Mouse (Mus musculus): ENCODE measurements at regions not wholly inside any gene's neighbourhood (a gene's known extent, or its start where the extent isn't known, plus 50 kb on each side); places are given as distances from the start of the nearest gene placed in this dataset.

DNA sequence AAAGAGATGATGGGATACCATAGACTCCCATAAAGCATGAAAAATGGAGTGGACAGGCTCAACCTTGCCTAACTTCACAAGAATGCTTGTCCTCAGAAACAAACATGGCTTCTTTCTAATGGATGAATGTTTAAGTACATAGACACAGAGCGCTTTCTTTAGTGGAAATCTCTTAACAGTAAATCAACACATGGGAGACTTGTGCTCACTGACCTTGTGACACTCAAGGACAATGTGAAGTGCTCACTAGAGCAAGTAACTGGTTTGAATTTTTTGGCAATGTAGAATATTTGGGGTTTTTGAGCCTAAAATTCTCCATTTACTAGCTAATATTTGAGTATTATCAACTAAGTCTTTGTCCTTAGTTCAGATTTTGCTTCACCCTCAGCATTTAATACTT is 88.0 kb downstream of the Tent5c start:
- no peak for DNase-seq (ENCODE audit: low read depth, low spot score)

DNA sequence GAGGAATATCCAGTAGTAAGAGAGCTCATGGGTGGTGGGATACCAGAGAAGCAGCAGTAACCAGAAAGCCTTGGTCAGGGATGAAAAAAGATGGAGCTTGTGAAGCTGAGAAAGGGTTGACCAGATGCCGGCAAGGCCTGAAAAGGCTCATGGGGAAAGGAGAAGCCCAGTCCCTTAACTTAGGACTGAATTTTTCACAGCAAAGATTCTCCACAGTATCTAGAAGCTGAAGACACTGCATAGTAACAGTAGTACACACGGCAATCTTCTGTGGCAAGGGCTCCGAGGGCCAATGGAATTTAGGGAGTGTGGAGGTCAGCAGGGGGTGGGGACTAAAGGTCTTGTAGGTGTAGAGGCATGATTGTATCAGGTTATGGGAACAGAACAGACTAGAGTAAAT is 91.6 kb downstream of the Tent5c start:
- no peak for DNase-seq (ENCODE audit: low read depth, low spot score)

DNA sequence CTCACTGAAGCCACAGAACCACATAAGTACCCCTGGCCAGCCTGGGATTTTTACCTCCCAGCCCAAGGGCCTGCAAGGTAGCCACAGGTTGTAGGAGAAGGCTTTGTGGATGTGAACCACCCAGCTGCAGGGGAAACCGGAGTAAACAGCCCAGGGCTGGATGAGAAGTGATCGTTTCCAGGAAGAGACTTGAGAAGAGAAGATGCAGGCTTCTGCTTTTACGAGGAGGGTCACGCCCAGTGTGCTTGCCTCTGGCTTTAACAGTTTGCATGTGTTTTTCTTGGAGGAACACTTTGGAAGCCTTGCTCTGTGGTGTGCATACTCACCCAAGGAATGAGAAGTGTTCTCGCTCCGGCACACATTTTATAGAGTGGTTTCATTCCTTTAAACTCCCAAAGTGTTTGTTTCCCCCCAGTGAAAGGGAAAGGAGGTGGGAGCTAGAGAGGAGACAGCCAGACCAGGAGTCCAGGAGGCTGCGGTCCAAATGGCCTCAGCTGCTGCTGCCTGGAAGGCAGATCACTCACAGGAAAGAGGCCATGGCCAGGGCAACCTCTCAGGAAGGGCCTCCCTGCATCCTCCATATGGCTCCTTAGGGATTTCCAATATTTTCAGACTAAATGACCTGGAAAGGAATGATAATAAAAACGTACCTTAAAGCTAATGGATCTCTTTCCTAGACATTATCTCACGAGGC is 94.1 kb downstream of the Tent5c start:
- DNase-seq (ENCODE audit: low read depth, low spot score) = no peak

DNA sequence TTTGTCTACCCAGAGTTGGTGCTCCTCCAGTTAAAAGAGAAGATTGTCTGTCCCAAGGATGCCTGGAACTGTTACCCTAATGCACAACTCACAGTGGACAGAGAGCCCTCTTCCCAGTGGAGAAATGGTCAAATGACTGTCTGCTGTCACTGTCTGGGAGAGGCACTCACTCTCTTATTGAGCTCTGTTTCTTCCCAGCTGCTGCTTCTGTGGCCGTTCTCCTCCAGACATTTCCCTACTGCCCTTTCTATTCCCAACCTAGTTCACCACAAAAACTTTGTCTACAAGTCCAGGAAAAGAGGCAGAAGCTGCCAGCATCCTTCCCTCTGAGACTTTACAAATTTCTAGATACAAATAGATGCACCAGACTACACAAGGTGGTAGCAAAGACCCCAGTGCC is 95.2 kb downstream of the Tent5c start:
- no peak for DNase-seq (ENCODE audit: low read depth, low spot score)

DNA sequence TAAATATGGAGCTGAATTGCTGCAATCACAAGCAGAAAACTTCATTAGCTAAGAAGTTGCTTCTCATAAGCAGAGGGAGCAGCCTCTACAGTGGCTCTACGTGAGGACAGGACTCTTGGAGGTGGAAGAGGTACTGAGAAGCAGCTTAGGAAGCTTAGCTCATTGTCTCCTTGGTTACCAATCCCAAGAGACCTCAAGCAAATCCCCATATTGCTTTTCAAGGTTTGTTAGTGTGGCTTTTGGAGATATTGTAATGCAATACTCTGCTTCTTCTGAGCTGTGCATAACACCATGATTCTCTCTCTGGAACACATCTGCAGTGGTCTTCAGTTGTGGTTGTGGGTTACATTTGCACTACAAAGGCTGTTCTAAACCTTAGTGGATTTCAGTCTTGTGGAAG is 106.9 kb downstream of the Tent5c start:
- DNase-seq (ENCODE audit: low read depth, low spot score) = no peak

DNA sequence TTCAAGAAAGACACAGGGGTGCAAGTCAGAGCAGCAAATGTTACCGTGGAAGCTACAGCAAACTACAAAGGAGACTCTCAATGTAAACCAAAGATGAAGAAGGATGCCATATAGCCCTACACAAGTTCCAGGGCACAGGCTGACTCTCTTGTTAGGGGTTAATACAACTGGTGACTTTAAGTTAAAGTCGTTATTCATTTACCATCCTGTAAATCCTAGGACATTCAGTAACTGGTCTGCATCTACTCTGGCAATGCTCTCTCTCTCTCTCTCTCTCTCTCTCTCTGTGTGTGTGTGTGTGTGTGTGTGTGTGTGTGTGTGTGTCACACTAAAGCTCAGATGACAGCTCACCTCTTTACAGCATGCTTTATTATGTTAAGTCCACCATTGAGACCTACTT is 107.8 kb downstream of the Tent5c start:
- DNase-seq (ENCODE audit: low read depth, low spot score) = no peak

DNA sequence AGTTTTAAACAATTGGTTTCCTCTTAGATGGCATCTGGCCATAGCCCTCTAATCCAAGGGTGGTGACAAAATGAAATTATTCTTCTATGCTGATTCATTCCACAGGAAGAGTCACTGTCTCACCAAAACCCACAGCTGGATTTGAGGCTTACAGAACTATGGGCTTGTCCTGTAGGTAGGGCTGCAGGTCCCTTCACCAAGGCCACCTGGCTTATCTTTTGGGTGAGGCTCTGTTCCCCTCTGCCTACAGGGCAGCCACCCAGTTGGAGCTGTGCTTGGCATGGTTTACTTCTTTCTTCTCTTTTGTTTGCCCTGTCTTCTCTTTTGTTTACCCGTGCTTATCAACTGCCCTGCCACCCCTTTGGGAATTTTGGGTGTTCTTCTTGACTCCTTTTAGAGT is 113.0 kb downstream of the Tent5c start:
- no peak for DNase-seq (ENCODE audit: low read depth, low spot score)

DNA sequence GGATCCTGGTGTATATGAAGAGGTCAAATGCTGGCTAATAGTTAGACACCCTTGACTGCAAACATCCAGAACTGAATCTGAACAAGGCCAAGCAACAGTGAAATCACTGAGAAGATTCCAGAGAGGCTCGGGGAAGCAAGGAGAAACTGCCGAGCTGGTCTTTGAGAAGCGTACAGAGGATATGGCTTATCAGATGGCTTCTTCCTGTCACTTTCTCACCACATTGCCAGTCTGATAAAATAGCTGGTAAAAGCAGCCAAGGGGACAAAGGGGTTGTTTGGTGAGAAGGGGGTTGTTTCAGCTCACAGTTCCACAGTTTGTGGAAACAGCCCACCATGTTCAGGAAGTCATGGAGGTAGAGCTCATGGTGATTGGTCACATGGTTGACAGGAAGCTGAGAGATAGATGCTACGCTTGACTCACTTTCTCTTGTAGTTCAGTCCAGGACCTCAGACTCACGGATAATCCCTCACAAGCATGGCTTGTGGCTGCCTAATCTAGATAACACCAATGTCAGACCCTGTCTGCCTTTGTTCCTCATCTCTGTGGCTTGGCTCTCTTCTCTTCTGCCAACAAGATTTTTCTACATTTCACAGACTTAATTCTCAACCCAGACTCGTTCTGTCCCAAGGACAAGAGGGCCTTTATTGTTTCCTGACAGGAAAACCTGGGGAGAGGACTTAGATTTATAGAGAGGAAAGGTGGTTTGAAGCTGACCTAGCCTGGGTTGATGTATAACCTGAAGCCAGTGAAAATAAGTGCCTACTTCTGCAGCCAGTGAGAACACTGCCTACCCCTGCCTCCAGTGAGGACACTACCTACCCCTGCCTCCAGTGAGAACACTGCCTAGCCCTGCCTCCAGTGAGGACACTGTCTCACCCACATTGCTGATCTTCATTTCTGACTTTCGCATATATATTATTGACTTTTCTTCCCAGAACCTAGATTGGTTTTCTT is 122.0 kb downstream of the Tent5c start:
- no peak for DNase-seq (ENCODE audit: low read depth, low spot score)

DNA sequence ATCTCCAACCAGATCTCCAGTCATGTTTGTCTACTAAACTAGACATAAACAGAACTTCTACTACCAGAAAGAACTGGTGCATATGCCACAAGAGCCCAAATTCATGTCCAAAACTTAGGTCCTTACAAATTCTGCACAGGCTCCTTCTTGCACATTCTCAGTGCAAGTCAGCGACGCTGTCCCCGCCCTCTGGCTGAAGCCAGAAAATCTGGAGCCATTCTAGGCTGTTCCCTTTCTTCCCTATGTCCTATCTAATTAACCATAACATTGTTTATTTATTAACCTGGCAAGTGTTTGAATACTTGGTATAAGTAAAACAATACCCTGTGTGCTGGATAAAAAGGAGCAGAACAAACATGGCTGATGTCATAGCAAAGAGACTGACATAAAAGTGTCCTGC is 122.7 kb downstream of the Tent5c start:
- no peak for DNase-seq (ENCODE audit: low read depth, low spot score)

DNA sequence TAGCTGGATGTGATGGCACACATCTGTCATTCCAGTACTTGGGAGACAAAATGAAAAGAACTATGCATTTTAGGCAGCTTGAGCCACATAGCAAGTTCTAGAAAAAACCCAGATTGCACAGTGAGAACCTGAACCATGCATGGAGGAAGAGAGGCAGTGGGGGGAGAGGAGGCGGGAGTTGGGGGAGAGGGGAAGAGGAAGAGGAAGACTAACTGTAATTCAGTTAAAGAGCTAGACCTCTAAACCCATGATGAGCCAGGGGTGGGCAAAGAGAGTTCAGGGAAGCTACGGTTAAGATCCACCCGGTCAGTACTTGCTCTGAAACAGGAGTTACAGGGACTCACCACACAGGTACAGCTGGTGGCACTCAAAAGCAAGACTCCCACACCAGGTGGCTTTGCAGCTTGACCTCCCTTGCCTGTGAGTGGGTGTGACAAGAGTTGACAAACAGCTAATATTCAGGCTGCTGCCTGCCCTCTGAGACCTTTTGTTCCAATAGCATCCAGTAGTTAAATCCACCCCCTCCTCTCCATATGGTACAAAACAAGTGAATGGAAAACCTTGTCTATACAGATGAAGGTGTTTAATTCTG is 123.7 kb downstream of the Tent5c start:
- DNase-seq (ENCODE audit: low read depth, low spot score) = no peak

DNA sequence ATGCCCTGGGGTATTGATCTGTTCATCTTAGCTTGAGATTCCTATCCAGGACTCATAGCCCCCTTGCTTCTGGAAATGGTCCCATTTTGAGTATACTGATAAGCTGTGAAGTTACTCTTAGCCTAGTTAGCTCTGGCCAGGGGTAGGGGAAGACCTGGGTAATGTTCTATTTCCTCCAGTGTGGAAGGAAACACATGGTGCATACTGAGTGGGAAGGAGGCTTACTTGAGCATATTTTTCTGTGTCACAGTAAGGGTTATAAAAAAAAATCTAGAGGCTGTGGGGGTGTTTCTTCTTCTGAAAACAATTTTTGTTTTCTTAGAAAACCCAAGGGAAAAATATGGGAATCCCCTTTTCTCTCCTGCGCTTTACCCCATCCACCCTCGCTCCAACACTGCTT is 124.4 kb downstream of the Tent5c start:
- DNase-seq (ENCODE audit: low read depth, low spot score) = no peak

DNA sequence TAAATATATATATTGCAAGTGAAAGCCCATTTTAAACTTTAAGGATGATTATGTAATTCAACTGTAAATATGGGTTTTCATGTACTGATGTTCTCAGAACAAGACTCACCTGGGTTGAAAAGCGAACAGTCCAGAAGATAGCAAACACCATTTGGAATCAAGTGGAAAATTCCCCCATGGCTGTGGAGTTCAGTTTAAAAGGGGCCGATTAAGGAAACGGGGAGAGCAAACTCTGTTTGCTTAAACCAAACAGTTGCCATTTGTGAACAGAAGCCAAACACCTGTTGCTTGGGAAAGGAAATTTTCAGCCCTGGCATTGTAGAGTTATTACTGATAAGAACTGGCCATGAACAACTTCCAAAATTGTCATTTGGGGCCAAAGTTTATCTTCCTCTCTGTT is 126.1 kb downstream of the Tent5c start:
- no peak for DNase-seq (ENCODE audit: low read depth, low spot score)

DNA sequence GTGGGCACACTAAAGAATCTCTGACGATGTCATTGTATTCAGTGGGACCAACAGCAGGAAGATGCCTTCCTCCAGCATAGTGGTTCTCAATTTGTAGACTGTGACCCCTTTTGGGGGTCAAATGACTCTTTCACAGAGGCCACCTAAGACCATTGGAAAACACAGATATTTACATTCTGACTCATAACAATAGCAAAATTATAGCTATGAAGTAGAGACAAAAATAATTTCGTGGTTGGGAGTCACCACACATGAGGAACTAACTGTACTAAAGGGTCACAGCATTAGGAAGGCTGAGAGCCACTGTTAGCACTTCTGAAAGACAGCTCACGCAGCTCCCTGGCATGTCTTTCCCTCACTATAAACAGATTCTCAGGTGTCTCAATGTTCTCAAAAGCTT is 129.1 kb downstream of the Tent5c start:
- no peak for DNase-seq (ENCODE audit: low read depth, low spot score)

DNA sequence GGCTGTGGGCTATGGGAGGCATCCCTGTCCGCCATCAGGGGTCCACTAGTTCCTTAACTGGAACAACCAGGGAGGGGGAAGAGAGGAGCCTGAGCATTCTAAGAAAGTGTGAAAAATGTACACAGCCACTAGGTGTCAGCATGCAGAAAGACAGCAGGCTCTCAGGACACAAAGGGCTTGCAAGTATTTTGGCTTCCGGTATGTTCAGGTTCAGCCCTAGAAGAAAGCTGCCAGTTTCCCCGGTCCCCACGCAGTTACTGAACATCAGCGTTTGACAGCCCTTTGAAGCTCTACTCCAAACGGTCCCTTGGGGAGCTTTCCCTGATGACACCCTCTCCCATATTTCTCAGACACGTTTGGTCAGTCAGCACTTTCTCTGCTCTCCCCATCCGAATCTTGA is 130.1 kb downstream of the Tent5c start:
- DNase-seq (ENCODE audit: low read depth, low spot score) = peak; percentile 71

DNA sequence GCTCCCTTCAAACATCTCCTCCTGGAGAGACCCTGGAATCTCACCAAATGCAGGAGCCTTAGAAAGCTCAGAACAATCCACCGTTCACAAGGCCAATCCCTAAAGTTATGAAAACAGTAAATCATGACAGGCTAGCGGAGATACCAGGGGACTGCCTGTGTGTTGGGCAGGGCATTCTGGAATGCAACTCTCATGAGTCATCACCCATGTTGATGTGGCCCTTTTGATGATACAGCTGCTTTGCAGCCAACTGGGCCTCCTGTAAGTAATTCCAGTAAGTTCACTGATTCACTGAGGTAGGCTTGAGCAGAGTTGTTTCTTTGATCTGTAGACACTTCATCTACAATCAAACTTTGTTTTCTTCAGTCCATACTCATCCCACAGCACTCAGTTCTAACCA is 155.6 kb downstream of the Tent5c start:
- peak; percentile 93 for DNase-seq (ENCODE audit: low read depth, low spot score)

DNA sequence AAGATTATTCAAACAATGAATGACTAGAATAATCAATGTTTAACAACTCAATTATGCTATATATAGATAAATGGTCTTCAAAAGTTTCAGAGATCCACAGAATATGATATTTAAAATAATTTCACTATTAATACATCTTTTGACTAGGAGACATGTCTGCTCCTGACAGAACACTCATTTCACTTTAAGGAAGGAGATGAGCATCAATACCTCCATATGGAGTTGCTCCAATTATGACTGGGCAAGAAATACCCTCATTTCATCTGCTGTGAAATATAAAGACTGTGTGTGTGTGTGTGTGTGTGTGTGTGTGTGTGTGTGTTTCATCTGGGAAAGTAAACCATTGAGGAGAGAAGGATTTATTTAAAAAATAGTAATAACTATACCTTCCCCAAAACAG is 156.2 kb upstream of the Wdr3 start:
- no peak for DNase-seq (ENCODE audit: low read depth, low spot score)

DNA sequence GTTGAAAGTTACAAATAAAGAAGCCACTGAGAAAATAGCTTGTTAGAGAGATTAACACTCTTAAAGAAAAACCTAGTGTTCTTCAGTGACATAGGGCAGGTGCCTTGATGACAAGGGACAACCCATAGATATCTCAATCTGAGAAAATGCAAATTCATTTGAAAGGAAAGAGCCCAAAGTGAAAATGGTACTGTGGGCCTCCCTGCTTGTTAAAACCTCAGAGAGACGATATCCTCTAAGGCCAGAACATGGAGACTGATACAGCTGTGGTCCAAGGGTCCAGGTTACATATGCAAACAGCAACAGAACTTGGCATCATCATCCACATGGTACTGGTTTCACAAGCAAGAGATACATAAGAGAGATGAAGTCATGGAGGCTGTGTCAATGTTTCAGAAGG is 125.6 kb upstream of the Wdr3 start:
- no peak for DNase-seq (ENCODE audit: low read depth, low spot score)

DNA sequence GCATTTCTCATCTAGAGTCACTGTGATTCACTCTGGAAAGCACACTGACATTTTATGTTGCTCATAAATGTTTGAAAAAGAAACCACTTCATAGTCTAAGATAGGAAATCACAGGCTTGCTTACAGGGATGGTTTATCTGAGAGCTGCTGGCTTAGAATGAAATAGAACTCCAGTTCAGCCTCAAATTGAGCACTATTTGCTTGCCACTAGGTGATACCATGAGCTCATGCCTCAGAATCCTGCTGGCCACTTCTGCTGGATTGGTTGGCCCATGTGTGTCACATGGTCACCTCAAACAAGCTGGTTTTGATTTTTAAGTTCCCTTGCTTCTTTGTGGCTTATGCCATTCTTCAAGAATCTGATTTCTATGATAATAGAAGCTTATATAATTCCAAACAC is 104.8 kb upstream of the Wdr3 start:
- no peak for DNase-seq (ENCODE audit: low read depth, low spot score)

DNA sequence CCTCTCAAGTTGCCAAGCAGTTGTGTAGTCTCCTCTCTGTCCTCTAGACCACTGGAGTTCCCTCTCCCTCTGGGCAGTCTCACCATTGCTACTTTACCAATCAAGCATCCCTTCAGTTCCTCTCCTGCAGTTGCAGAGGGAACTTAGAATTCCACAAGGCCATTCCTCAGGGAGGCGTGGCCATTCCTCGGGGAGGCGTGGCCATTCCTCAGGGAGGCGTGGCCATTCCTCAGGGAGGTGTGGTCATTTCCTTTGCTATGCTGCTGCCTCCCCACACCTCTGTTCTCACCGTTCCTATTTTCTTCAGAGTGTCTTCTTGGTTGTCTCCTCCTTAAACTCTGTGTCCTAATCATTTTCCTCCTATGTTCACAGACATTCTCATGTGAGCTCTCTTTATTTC is 102.8 kb upstream of the Wdr3 start:
- no peak for DNase-seq (ENCODE audit: low read depth, low spot score)

Data from 3T3-L1 (cell line).